In genomic region chr8:121376116-121376950, GRCm38 (mm10) we compare ENCODE assay signal across 10 mouse cellular contexts.
A peak's percentile ranks its signal among the peaks of the same experiment; 100 is the strongest.
DNase-seq lines count a peak whose midpoint lies in the region; ATAC-seq lines count a peak whose summit lies in the region.
"Had no signal": no experiment of that assay in that cellular context is flagged by ENCODE, and none has a peak within 500 bp of the region (broad histone marks: within the 10 kb centered on the region; RNA-seq: fewer than 3 reads in every experiment).

No protein-coding gene starts in this region.

- DNase-seq in layer of hippocampus, adult 9-11 months = peak; percentile 77
- DNase-seq in layer of hippocampus, postnatal 10 days (ENCODE audit: low spot score in 2 of 2) = no peak
- peak; percentile 94 for DNase-seq in kidney, postnatal 14 days
- peak; percentile 36 for DNase-seq in neural tube, embryonic 11.5 days (ENCODE audit: low spot score)
- no peak for DNase-seq in forebrain, embryonic 11.5 days (ENCODE audit: low spot score)
- no peak for DNase-seq in midbrain, embryonic 14.5 days

- peak overlapping the region; percentile 23; the same call in 1 of the 2 replicates for H3K9ac ChIP-seq in heart, embryonic 12.5 days
- no peak overlapping the region for H3K9ac ChIP-seq in neural tube, embryonic 11.5 days (ENCODE audit: low read length)
- H3K9ac ChIP-seq in forebrain, embryonic 11.5 days (ENCODE audit: low read length) = no peak overlapping the region
- H3K9ac ChIP-seq in midbrain, embryonic 14.5 days (replicated peaks; ENCODE audit: low read length) = no peak overlapping the region

- peak; percentile 68 for ATAC-seq in heart, embryonic 12.5 days (ENCODE audit: insufficient number of reproducible peaks, low FRiP score)
- ATAC-seq in neural tube, embryonic 11.5 days (ENCODE audit: insufficient read depth, low FRiP score, low TSS enrichment) = no peak
- no peak for ATAC-seq in forebrain, embryonic 11.5 days (replicated peaks; ENCODE audit: low FRiP score)
- no peak for ATAC-seq in midbrain, embryonic 14.5 days (ENCODE audit: low FRiP score, low TSS enrichment)

- no peak overlapping the region for H3K4me2 ChIP-seq in heart, embryonic 12.5 days
- H3K4me2 ChIP-seq in neural tube, embryonic 11.5 days (ENCODE audit: low read depth) = no peak overlapping the region
- H3K4me2 ChIP-seq in forebrain, embryonic 11.5 days (ENCODE audit: low read depth, low read length, severe bottlenecking) = no peak overlapping the region
- no peak overlapping the region for H3K4me2 ChIP-seq in midbrain, embryonic 14.5 days (ENCODE audit: low read length)

- H3K9me3 ChIP-seq in heart, embryonic 12.5 days (replicated peaks) = no peaks in the 10 kb centered on the region
- no peaks in the 10 kb centered on the region for H3K9me3 ChIP-seq in neural tube, embryonic 11.5 days (ENCODE audit: control insufficient read depth, low read length)
- no peaks in the 10 kb centered on the region for H3K9me3 ChIP-seq in forebrain, embryonic 11.5 days (ENCODE audit: control insufficient read depth, low read length)
- H3K9me3 ChIP-seq in midbrain, embryonic 14.5 days (ENCODE audit: control insufficient read depth, low read length) = no peaks in the 10 kb centered on the region

- H3K4me1 ChIP-seq in brown adipose tissue, adult 24 weeks (ENCODE audit: control insufficient read depth, insufficient read depth, insufficient read length, low read length) = no peaks in the 10 kb centered on the region
- peaks cover 55% of the 10 kb centered on the region for H3K4me1 ChIP-seq in heart, embryonic 12.5 days (replicated peaks)
- peaks cover 22% of the 10 kb centered on the region for H3K4me1 ChIP-seq in neural tube, embryonic 11.5 days (ENCODE audit: control insufficient read depth, insufficient read depth, low read length)
- peaks cover 8% of the 10 kb centered on the region; the same call in 1 of the 2 replicates for H3K4me1 ChIP-seq in forebrain, embryonic 11.5 days (replicated peaks; ENCODE audit: control insufficient read depth, insufficient read depth, low read length)
- no peaks in the 10 kb centered on the region for H3K4me1 ChIP-seq in midbrain, embryonic 14.5 days (ENCODE audit: control insufficient read depth, insufficient read depth, low read length)

- H3K4me3 ChIP-seq in brown adipose tissue, adult 24 weeks (ENCODE audit: insufficient read depth, low read depth, low read length) = no peak overlapping the region
- H3K4me3 ChIP-seq in heart, embryonic 12.5 days = no peak overlapping the region
- no peak overlapping the region for H3K4me3 ChIP-seq in neural tube, embryonic 11.5 days (ENCODE audit: low read depth, low read length)
- no peak overlapping the region for H3K4me3 ChIP-seq in forebrain, embryonic 11.5 days (ENCODE audit: low read depth, low read length)
- no peak overlapping the region for H3K4me3 ChIP-seq in midbrain, embryonic 14.5 days (replicated peaks; ENCODE audit: low read depth, low read length)
- H3K4me3 ChIP-seq: erythroblast, embryonic 14.5 days had no signal

- H3K36me3 ChIP-seq in heart, embryonic 12.5 days = no peaks in the 10 kb centered on the region
- H3K36me3 ChIP-seq in neural tube, embryonic 11.5 days (ENCODE audit: control insufficient read depth, insufficient read depth, low read length) = no peaks in the 10 kb centered on the region
- H3K36me3 ChIP-seq in forebrain, embryonic 11.5 days (ENCODE audit: control insufficient read depth, insufficient read depth, low read length) = no peaks in the 10 kb centered on the region
- H3K36me3 ChIP-seq in midbrain, embryonic 14.5 days (ENCODE audit: control insufficient read depth, insufficient read depth, low read length) = no peaks in the 10 kb centered on the region
- H3K36me3 ChIP-seq: G1E had no signal

- WGBS in heart, embryonic 12.5 days = 31% methylated on average over 10 of the region's 10 CpGs
- WGBS in neural tube, embryonic 11.5 days = 56% methylated on average over 10 of the region's 10 CpGs
- WGBS in forebrain, embryonic 11.5 days = 86% methylated on average over 10 of the region's 10 CpGs
- WGBS in midbrain, embryonic 14.5 days = 80% methylated on average over 10 of the region's 10 CpGs

- H3K27me3 ChIP-seq in heart, embryonic 12.5 days (replicated peaks) = no peaks in the 10 kb centered on the region
- no peaks in the 10 kb centered on the region for H3K27me3 ChIP-seq in neural tube, embryonic 11.5 days (ENCODE audit: control insufficient read depth, insufficient read depth, low read length)
- H3K27me3 ChIP-seq in forebrain, embryonic 11.5 days (ENCODE audit: control insufficient read depth, insufficient read depth, low read length) = no peaks in the 10 kb centered on the region; the same call in 1 of the 2 replicates
- no peaks in the 10 kb centered on the region for H3K27me3 ChIP-seq in midbrain, embryonic 14.5 days (ENCODE audit: control insufficient read depth, insufficient read depth, low read length)

- H3K27ac ChIP-seq in brown adipose tissue, adult 24 weeks (replicated peaks; ENCODE audit: low read depth, low read length) = peak overlapping the region; percentile 38
- H3K27ac ChIP-seq in heart, embryonic 12.5 days (ENCODE audit: poor library complexity, severe bottlenecking) = peak overlapping the region; percentile 92
- 0 out of 2 replicates have a peak overlapping the region, but pooled peaks have one; percentile 27 for H3K27ac ChIP-seq in neural tube, embryonic 11.5 days (ENCODE audit: low read depth, low read length)
- H3K27ac ChIP-seq in forebrain, embryonic 11.5 days (ENCODE audit: low read depth, low read length) = no peak overlapping the region
- H3K27ac ChIP-seq in midbrain, embryonic 14.5 days (replicated peaks; ENCODE audit: low read depth, low read length) = no peak overlapping the region

Comparison
In these comparisons a context has a peak if more than half of its experiments do, and no peak if none do; other contexts are left out.
1. DNase-seq: peak in layer of hippocampus, adult 9-11 months (single experiment), kidney, postnatal 14 days (single experiment) and neural tube, embryonic 11.5 days (single experiment); none in layer of hippocampus, postnatal 10 days (0 of 2), forebrain, embryonic 11.5 days (single experiment) and midbrain, embryonic 14.5 days (single experiment).
2. H3K27ac ChIP-seq: peak in brown adipose tissue, adult 24 weeks (single experiment), heart, embryonic 12.5 days (single experiment) and neural tube, embryonic 11.5 days (single experiment); none in forebrain, embryonic 11.5 days (single experiment) and midbrain, embryonic 14.5 days (single experiment).